Mouse (Mus musculus) kidney, adult 2 months (tissue): Measurements from ENCODE around the gene Adm2. TPM values are rescaled to one million over a fixed set of nuclear protein-coding genes. Genes with fewer than 3 reads are reported as not detected.

Experiments used
- DNase-seq: peaks from one replicate; pipeline ENCODE4 v3.0.0; 2021
- H3K27ac ChIP-seq: fragments of 200-500 bp; 2 replicates; pipeline ENCODE4 v1.5.1; 2012; ENCODE audit warnings: low read depth, low read length, control low read depth, inconsistent platforms; ENCODE audit not compliant: insufficient read depth
- H3K27me3 ChIP-seq: fragments of 200-500 bp; replicated peaks from 2 replicates; pipeline ENCODE4 v1.6.1; 2012; ENCODE audit warnings: mild to moderate bottlenecking, moderate library complexity, low read length, inconsistent platforms; ENCODE audit not compliant: control insufficient read depth, insufficient read depth
- H3K36me3 ChIP-seq: fragments of 200-500 bp; 2 replicates; pipeline ENCODE4 v1.6.1; 2012; ENCODE audit warnings: mild to moderate bottlenecking, moderate library complexity, low read length, inconsistent platforms; ENCODE audit not compliant: control insufficient read depth, insufficient read depth
- H3K4me1 ChIP-seq: fragments of 200-500 bp; 2 replicates; pipeline ENCODE4 v1.6.1; 2011; ENCODE audit warnings: low read length; ENCODE audit not compliant: control insufficient read depth, insufficient read depth
- H3K4me3 ChIP-seq: fragments of 200-500 bp; 2 replicates; pipeline ENCODE4 v1.5.1; 2011; ENCODE audit warnings: mild to moderate bottlenecking, low read depth, low read length, control low read depth; ENCODE audit not compliant: insufficient read depth
- CTCF ChIP-seq: fragments of 200-500 bp; conservative IDR thresholded peaks from 2 replicates; pipeline ENCODE4 v1.5.1; 2011; ENCODE audit warnings: low read depth, mild to moderate bottlenecking, control low read depth, low read length, moderate library complexity, mixed read lengths; ENCODE audit not compliant: insufficient read depth, insufficient read length
- POLR2A ChIP-seq: fragments of 200-500 bp; IDR thresholded peaks from one replicate; pipeline ENCODE4 v1.6.1; 2011; ENCODE audit warnings: low read depth, low read length, control low read depth
- WGBS: fragments of 180-500 bp; shearing (Covaris S2); methylation state at CpG from one replicate; pipeline ENCODE4 v1.1.7; 2018; 5-methylcytosine and 5-hydroxymethylcytosine counted together
- polyA plus RNA-seq: library from polyadenylated mRNA; depleted of rRNA; stranded (reverse); fragments of >200 nt; gene quantifications from 2 replicates; pipeline ENCODE4 v1.2.3, GENCODE M21; 2012

Adm2 gene
- polyA plus RNA-seq, 1 experiment: 12.1 TPM

DNA sequence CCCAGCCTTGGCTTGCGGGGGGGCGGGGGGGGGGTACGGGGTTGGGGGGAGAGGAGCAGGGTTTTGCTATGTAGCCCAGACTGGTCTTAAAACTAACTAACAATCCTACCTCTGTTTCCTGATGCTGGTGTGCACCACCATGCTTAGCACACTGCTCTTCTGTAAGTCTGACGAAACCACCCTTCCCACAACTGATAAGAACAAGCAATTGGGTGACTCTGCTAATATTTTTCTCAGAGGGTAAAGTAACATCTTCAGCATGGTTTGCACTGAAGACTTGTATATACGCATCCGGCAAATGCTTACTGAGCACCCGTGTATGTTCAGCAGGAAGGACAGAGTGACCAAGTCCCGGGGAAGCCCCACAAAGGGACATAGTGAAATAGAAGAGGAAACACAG lies 1.3 kb upstream of the Adm2 start:
- DNase-seq: no peak

GRCm38 (mm10) chr15:89323656-89324055 lies 1.1 kb downstream of the Adm2 start:
- TF ChIP-seq POLR2A (no peak), CTCF (no peak)
- no peaks in the 10 kb centered on the region; the same call in 1 of the 2 replicates for H3K4me1 ChIP-seq
- H3K36me3 ChIP-seq: no peaks in the 10 kb centered on the region
- H3K27ac ChIP-seq: no peak overlapping the region
- no peaks in the 10 kb centered on the region for H3K27me3 ChIP-seq
- no peak overlapping the region for H3K4me3 ChIP-seq
- 86% methylated on average over 4 of the region's 4 CpGs for WGBS
- DNase-seq: no peak

More for the DNA sequence above, 1.3 kb upstream of the Adm2 start:
- H3K27me3 ChIP-seq: no peaks in the 10 kb centered on the region
- H3K36me3 ChIP-seq: no peaks in the 10 kb centered on the region
- TF ChIP-seq CTCF (no peak), POLR2A (no peak)
- WGBS: 82% methylated on average over 8 of the region's 8 CpGs
- no peak overlapping the region for H3K27ac ChIP-seq
- no peak overlapping the region for H3K4me3 ChIP-seq
- H3K4me1 ChIP-seq: no peaks in the 10 kb centered on the region; the same call in 1 of the 2 replicates

- peak; percentile 90 for DNase-seq
- Histone ChIP-seq H3K27me3 (no peaks in the 10 kb centered on the region), H3K27ac (peak overlapping the region; percentile 42; the same call in 1 of the 2 replicates), H3K4me1 (no peaks in the 10 kb centered on the region; the same call in 1 of the 2 replicates), H3K36me3 (no peaks in the 10 kb centered on the region), H3K4me3 (no peak overlapping the region)
- 36% methylated on average over 5 of the region's 5 CpGs for WGBS
- TF ChIP-seq POLR2A (no peak), CTCF (no peak)
These were observed 3.9 kb downstream of the Adm2 start for GRCm38 (mm10) chr15:89326441-89326840.

GRCm38 (mm10) chr15:89334271-89334670 lies 11.8 kb downstream of the Adm2 start, which contains the start of gene Miox:
Miox (plus strand) TSS chr15:89334398.
- H3K4me1 ChIP-seq: peaks cover 4% of the 10 kb centered on the region; the same call in 1 of the 2 replicates
- H3K27ac ChIP-seq: peak within 1 kb of the TSS; percentile 77
- peak; percentile 93 for DNase-seq
- peaks cover 11% of the 10 kb centered on the region; the same call in 1 of the 2 replicates for H3K36me3 ChIP-seq
- no peaks in the 10 kb centered on the region for H3K27me3 ChIP-seq
- H3K4me3 ChIP-seq: peak within 1 kb of the TSS; percentile 54
- WGBS: 59% methylated on average over 7 of the region's 7 CpGs
- no peak for TF ChIP-seq CTCF
- peak; percentile 97 for TF ChIP-seq POLR2A

DNA sequence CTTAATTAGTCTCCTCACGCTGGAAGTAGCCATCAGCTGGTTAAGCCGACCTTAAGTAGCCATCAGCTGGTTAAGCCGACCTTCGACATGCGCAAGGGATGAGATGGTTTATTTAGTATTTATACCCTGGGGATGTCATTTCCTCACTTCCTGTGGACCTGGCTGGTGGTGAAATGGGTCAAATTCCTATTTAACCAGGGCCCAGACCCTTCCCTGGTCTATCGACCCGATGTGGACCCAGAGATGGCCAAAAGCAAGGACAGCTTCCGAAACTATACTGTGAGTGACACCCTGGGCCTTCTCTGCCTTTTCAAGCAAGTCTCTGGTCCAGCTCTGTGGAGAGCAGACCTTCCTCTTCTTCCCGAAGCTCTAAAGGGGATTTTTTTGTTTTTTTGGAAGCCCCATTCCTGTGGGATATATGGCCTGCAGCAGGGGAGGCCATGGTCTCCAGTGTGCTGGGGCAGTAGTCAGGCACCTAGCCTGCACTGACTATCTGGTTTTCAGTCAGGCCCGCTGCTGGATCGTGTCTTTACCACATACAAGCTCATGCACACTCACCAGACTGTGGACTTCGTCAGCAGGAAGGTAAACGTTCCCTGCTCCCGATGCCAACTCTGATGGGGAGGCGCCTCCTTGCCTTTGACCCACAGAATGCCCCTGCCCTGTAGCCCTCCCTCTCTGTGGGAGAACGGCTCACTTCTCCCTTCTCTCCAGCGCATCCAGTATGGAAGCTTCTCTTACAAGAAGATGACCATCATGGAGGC lies 12.4 kb downstream of the Adm2 start:
- Histone ChIP-seq H3K36me3 (peaks cover 11% of the 10 kb centered on the region; the same call in 1 of the 2 replicates), H3K27me3 (no peaks in the 10 kb centered on the region), H3K27ac (peak overlapping the region; percentile 77), H3K4me3 (peak overlapping the region; percentile 54), H3K4me1 (peaks cover 4% of the 10 kb centered on the region; the same call in 1 of the 2 replicates)
- peak; percentile 56 for DNase-seq
- WGBS: 52% methylated on average over 17 of the region's 17 CpGs
- TF ChIP-seq POLR2A (peak; percentile 16), CTCF (no peak)

DNA sequence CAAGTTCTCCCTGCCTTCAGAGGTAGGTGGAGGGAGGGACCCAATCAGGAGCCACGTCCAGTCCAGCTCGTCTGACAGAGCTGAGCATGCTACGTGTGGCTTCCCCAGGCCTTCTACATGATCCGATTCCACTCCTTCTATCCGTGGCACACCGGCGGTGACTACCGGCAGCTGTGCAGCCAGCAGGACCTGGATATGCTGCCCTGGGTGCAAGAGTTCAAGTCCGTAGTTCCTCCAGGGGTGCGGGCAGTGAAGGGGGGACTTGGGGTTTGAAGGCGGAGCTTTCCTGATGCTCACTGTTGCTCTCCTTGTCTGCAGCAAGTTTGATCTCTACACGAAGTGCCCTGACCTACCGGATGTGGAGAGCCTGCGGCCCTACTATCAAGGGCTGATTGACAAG lies 13.9 kb downstream of the Adm2 start:
- Histone ChIP-seq H3K4me3 (peak overlapping the region; percentile 54), H3K36me3 (peaks cover 11% of the 10 kb centered on the region; the same call in 1 of the 2 replicates), H3K27me3 (no peaks in the 10 kb centered on the region), H3K4me1 (peaks cover 4% of the 10 kb centered on the region; the same call in 1 of the 2 replicates), H3K27ac (peak overlapping the region; percentile 77)
- WGBS: 60% methylated on average over 14 of the region's 14 CpGs
- peak; percentile 64 for TF ChIP-seq POLR2A
- no peak for TF ChIP-seq CTCF
- peak; percentile 49 for DNase-seq

- no peak for DNase-seq
- TF ChIP-seq POLR2A: no peak
These were observed 17.2 kb downstream of the Adm2 start for GRCm38 (mm10) chr15:89339696-89340095.

More at GRCm38 (mm10) chr15:89339696-89340095, 17.2 kb downstream of the Adm2 start:
- 73% methylated on average over 2 of the region's 2 CpGs for WGBS
- H3K36me3 ChIP-seq: peaks cover 11% of the 10 kb centered on the region; the same call in 1 of the 2 replicates
- H3K4me1 ChIP-seq: no peaks in the 10 kb centered on the region; the same call in 1 of the 2 replicates
- H3K27me3 ChIP-seq: no peaks in the 10 kb centered on the region
- no peak overlapping the region for H3K4me3 ChIP-seq
- H3K27ac ChIP-seq: no peak overlapping the region
